Mouse (Mus musculus) cerebral cortex, adult 2 months (tissue): ENCODE data around the gene Nlrp4f.

ENCODE experiments used
- WGBS: fragments of 180-500 bp; shearing (Covaris S2); methylation state at CpG from one replicate; pipeline ENCODE4 v1.1.7; 2018; 5-methylcytosine and 5-hydroxymethylcytosine counted together

Gene Nlrp4f

GRCm38 (mm10) chr13:65205877-65206276, at the start of gene Nlrp4f:
Gene Nlrp4f (minus strand): TSS chr13:65205977.
- 79% methylated on average over 10 of the region's 10 CpGs for WGBS

- WGBS = 93% methylated on average over 4 of the region's 4 CpGs
These were observed 37.5 kb upstream of the Nlrp4f start for GRCm38 (mm10) chr13:65243273-65243672.

DNA sequence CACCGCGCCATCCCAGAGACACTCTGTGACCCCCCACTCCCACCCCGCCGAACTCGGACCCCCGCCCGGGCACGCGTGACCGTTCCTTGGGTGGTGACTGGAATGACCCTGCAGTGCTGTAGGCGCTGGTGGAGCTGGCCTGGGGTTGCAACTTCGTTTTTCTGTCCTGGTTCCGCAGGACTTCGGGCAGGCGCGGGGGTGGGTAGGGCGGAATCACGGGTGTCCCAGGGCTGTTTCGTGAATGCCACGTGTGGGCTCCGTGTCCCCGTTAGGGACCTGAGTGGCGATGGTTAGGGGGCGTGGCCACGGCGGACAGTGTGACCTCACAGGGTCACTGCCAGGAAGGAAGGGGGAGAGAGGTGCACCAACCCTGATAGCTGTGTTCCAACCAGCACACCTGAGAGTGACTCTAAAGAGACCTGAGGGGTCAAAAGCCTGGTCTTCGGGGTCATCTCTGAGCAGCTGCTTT, 36.6 kb upstream of the Nlrp4f start:
- 35% methylated on average over 27 of the region's 27 CpGs for WGBS

DNA sequence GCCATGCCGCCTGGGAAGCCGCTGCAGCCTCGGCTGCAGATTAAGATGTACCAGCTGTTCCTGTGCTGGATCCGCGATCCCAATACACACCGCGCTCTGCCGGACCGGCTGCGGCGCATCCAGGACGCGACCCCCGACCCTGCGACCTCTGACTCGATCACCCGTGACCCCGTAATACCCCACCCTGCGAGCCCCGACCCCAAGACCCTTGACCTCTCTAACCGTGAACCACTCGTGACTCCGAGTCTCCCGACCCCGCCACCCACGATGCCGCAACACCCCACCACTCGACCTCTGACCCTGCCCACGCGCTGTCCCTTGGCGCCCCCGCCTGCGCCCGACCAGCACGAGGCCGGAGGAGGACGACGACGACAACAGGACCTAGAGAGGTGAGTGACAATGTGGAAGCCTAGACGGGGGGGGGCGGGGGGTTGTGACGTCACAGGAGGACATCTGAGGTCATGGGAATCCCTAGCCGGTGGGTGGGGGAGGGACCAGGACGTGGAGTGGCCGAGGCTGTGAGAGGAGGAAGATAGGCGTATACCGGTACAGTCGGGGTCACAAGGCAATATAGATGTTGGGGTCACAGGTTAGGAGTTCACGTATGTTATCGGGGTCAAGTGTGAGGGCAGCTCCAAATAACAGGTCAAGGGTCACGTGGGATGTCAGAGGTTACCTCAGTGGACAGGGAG, 36.0 kb upstream of the Nlrp4f start:
- 3% methylated on average over 51 of the region's 51 CpGs for WGBS

DNA sequence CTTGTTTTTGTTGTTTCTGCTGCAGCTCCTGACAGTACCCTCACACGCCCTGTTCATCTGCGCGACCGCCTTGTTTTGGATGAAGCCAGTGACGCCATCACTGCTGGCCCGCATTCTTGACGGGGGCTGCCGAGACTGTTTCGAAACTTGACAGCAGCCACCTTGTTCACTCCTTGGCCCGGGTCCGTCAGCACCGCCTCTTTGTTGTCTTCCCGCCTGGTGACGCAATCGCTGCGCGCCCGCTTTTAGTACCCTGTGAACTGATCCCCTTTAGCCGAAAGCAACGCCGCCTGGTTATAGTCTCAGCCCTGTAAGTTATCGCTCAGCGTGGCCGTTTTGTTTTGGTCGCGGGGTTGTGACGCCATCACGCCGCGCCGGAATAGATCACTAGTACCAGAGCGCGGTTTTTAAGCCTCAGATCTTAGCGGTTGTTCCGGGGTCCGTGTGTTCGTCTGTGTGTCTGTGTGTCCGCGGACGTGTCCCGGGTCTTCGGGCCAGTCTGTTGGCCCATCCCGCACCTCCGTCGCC, 35.4 kb upstream of the Nlrp4f start:
- under 1% methylated on average over 45 of the region's 45 CpGs for WGBS

DNA sequence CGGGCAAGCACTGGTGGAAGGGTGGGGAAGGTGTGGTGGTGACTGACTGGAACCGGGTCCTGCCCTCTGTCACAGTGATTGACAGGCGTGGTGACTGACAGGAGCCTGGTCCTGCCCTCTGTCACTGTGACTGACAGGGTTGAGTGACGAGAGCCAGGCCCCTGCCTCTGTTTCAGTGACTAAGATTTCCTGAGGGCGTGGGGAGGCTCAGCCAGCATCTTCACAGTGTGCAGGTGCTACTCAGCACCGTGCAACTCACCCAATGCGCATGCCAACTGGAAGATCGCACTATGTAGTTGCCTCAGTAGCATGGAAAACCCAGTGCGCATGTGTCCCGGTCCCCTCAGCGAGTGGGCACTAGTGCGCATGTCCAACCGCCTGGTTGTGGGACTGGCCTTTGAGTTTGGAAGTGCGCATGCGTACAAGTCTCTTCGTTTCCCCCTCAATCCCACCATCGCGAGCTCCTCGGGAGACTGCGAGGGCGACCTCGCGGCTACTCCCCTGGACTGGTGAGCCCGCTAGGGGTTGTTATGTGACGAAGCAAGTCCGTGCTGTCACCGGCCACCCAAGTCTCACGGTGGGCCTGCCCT, 34.8 kb upstream of the Nlrp4f start:
- under 1% methylated on average over 28 of the region's 28 CpGs for WGBS

DNA sequence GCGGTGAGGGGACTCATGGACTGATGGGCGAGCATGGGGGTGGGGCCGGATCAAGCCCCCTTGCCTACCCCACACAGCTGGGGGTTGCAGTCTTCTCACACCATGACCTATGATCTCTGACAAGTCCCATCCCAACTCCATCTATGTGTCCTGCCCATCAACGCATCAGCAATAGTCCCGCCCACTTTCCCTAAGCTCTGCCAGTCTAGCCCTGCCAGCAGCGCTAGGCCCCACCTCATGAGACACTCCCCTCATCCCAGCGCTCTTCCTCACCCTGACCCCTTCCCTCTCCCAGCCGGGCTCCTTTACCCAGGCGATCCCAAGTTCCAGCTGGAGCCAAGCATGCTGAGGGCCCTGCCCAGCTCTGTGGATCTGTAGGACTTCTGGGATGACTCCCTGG, 31.4 kb upstream of the Nlrp4f start:
- 81% methylated on average over 9 of the region's 9 CpGs for WGBS

DNA sequence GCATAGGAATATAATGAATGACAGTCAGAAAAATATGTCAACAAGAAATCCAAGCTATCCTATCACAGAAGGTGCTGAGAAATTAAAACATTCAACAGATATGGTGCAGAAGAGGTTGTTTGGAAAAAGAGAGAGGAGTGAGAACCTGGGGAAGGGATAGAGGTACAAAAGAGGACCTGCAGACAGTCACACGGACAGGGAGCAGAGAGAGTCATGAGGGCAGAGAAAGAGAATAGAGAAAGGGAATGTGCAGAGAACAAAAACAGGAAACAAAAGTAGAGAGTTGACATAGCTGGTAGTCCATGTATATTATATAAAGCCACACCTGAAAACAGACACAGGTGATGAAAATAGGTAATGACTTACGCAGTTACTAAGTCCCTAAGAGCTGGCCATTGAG, 20.9 kb upstream of the Nlrp4f start:
- 83% methylated on average over 2 of the region's 2 CpGs for WGBS

DNA sequence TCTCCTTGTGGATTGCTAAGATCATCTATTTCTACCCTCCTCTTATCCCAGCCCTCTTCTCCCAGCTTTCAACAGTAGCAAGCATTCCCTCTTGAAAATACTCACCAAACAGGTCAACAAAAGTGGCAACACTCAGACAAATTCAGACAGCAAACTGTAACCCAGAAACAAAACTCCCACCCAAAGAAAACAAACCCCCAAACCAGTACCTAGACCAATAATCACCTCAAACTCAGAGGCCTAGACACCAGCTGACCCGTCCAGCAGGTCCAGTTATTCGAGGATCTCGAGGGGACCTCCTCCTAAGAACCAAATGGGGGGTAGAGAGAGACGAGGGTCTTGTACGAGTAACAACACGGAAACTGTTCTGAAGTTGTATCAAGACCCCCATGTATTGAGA, 20.2 kb upstream of the Nlrp4f start:
- 59% methylated on average over 6 of the region's 6 CpGs for WGBS

DNA sequence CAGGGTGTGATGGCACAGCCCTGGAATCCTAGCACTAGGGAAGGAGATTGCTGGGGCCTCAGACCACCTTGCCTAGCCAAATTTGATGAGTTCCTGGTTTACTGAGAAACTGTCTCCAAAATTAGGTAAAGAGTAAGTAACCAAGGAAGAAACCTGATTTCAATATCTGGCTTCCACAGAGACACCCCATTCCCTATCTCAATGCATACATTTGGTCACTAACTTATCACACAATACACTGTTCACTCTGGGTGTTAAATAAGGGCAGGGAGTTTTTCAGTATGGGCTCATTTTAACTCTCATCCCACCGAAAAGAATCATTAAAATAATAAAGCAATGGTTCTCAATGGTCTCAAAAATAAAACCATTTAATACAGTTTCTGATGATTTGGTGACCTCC, 5.1 kb downstream of the Nlrp4f start:
- 74% methylated on average over 1 of the region's 1 CpGs for WGBS

DNA sequence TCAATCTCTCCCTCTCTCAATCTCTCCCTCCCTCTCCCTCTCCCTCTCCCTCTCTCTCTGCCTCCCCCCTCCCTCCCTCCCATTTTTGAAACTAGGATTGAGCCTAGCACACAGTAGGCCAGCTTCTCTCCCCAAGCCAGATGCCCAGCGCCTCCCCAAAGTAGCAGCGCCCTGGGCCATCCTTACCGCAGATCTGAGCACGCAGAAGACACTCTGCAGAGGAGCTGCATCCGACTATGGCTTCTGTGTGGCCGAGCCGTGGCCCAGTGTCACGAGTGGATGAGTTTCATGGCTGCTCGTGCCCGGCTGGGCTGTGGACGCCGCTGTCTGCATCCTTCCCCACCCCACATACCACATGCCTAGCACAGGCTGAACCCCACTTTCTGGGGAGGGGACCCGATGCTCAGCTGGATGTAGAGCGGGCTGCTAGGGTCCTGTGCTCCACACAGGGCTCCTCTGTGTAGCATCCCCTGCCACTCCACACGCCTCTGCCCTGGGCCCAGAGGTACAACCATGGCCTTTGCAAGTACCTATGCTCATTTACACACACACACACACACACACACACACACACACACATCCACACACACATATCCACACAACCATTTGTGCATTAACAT, 29.2 kb downstream of the Nlrp4f start:
- WGBS = 58% methylated on average over 15 of the region's 15 CpGs

GRCm38 (mm10) chr13:65175734-65176471, 29.9 kb downstream of the Nlrp4f start:
- WGBS = 20% methylated on average over 46 of the region's 46 CpGs

DNA sequence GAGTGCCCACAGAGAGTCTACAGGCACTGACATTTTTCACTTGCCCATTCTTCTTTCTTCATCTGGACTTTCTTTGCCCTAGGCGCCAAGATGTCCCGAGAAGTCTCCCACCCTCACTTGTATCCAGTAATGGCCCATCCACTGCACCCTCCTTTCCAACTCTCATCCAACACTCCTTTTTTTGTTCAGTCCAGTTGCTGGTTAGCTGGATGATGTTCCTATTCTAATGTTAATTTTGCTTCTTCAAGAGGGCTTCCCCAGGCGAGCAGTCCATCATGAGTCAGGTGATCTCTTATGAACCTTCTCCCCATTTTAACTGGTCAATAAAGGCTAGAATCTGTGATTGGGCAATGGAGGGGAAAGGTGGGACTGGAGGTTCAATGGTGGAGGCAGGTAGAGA, 31.7 kb downstream of the Nlrp4f start:
- 88% methylated on average over 3 of the region's 3 CpGs for WGBS

- WGBS = 89% methylated on average over 1 of the region's 1 CpGs
These were observed 55.8 kb downstream of the Nlrp4f start, which contains the start of gene Olfr466 for GRCm38 (mm10) chr13:65149940-65150339. Gene Olfr466 (plus strand): TSS chr13:65150240.

- 78% methylated on average over 4 of the region's 4 CpGs for WGBS
These were observed 68.0 kb downstream of the Nlrp4f start, which contains the start of gene Olfr465-ps1 for GRCm38 (mm10) chr13:65137789-65138188. Gene Olfr465-ps1 (plus strand): TSS chr13:65138089.
